Mouse (Mus musculus): ENCODE data around the gene Ptbp1.

Gene Ptbp1

DNA sequence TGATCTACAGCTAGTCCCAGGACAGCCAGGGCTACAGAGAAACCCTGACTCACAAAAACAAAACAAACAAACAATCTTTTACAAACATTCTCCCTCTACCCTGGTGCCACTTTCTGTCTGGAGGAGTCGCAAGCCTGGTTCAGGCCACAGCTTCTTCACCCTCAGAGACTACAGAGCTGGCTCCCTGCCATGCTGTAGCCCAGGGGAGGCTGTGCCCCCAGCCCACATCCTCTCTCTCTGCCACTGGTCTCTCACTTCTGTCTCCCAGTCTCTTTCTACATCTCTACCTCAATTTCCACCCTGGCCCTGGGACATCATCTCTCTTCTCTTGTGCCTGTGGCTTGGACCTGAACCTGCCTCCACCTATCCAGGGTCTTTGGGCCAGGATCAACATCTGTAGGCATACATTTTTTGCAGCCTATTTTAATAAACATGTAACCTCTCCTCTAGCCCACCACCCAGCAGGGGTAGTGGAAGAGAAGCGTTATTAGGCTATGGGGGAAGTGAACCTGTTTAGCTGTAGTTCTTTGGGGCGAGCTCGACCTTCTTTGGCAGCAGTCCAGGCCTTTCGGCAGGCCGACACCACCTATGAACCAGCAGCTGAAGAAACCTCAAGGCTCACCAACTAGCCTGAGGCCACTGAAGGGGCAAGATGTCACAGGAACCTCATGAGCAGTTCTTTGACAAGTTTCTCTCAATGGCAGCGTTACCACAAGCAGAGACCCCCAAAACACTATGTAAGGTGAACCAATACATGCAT lies 22.0 kb upstream of the Ptbp1 start:
- intact Hi-C loops (cut with DNase I), result loop anchor here (5.0 kb wide), 3 partner anchors 35 to 125 kb away; no protein-coding TSS in a partner anchor

GRCm38 (mm10) chr10:79832786-79833181 lies 21.4 kb upstream of the Ptbp1 start:
- intact Hi-C loops (cut with DNase I), result loop anchor here (5.0 kb wide), 3 partner anchors 35 to 125 kb away; no protein-coding TSS in a partner anchor

GRCm38 (mm10) chr10:79834769-79835398 lies 19.3 kb upstream of the Ptbp1 start:
- intact Hi-C loops (cut with DNase I), result loop anchor here (1.0 to 5.0 kb wide), 4 partner anchors 32 to 122 kb away; no protein-coding TSS in a partner anchor

DNA sequence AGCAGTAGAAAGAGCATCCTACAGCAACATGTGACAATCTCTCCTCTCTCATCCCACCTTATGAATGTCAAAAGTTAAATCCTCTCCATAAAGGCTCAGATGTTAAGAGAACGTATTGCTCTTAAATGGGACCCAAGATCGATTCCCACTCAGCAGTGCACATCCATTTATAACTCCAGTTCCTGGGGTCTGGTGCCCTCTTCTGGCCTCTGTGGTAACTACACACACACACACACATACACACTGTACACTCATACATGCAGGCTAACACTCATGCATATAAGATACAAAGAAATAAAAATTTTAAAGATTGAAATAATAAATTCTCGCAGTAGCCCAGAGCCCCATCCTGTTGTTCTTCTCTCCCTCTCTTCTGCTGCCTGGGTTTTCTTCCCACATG lies 17.3 kb upstream of the Ptbp1 start:
- intact Hi-C loops (cut with DNase I), result no loop called here

DNA sequence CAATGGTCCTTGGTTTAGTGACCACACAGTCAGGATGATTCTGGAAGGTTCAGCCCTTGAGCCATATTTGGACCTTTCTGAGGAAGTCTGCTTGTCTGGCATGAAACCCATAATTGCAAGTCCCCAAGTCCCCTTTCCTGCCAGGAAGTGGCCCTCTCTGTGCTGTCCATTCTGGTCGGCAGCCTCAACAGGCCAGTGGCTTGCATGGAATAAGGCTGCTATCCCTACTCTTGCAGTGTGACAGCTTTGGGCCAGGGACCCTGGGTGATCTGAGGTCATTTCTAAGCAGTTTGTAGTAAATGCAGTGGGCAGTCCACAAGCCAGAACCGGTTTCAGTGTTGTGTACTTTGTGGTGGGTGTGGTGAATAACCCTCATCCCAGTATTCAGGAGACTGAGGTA lies 16.1 kb upstream of the Ptbp1 start:
- intact Hi-C loops (cut with DNase I), result no loop called here

GRCm38 (mm10) chr10:79840091-79840490 lies 14.1 kb upstream of the Ptbp1 start:
- intact Hi-C loops (cut with DNase I), result no loop called here

DNA sequence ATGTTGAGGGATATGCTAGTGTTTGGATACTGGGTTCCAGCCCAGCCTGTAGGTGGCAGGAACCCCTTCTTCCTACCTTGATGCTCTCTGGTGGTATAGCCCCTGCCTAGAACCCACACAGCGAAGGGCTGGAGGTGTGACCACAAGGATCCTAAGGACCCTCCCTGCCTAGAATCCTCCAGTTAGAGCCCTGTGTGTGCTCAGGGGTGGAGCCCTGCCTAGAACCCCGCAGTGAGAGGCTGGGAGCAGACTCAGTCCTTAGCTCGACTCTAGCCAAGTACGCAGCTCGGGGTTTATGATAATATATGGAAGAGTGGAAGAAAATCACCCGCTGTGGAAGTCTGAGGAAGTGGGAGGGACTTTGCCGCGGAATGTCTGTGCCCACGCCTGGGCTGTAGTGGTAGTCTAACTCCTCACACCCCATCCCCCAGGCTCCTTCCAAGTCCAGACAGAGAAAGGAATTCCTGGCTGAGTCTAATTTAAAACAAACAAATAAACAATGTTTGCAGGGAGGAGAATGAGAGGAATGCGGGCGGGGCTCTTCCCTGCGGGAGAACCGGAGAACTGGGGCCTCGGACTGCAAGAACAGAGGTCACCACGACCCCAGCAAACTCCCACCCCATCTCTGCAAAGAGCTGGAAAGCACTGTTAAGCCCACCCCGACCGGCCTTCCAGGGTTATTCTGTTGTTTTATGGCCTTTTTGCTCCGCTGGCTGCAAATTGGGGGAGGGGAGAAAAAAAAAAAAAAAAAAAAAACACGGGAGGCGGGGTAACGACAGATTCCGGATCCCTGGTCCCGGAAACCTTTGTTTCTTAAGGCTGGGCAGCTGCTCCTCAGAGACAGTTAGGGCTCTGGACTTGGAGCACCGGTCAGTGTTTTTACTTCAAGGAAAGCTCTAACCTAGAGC lies 13.3 kb upstream of the Ptbp1 start:
- intact Hi-C loops (cut with DNase I), result no loop called here

DNA sequence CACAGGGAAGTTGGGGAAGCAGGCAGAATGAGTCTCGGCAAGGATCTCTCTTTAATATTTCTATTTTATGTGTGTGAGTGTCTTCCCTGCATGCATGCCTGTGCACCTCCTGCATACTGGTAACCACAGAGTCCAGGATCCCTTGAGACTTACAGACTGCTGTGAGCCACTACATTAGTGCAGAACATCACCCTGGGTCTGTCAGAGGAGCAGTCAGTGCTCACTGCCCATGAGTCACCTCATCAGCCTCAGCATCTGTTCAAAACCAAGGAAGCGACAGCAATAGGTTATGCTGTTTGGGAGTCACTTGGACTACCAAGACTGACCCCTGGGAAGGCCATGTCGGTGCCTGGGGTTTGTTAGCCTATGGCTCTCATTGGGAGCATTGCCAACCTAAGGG lies 11.9 kb upstream of the Ptbp1 start:
- intact Hi-C loops (cut with DNase I), result no loop called here

DNA sequence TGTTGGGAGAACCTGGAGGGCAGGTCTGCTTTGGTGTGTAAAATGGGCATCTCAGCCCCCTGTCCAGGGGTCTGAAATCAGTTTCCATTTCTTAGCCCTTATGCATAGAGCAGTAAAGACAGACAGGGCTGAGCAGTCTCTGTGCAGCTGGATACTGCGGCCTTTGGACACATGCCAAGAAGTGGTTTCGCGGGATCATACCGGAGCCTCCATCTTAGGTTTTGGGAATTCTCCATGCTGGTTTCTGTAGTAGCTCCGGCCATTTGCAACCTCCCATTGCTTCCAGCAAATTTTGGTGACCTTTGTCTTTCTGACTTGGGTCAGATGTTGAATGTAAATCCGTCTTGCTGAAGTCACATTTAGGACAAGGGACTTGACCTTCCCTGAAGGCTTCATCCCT lies 10.8 kb upstream of the Ptbp1 start:
- intact Hi-C loops (cut with DNase I), result no loop called here

- intact Hi-C loops (cut with DNase I), result no loop called here
These were observed 7.7 kb upstream of the Ptbp1 start for GRCm38 (mm10) chr10:79846553-79846952.

- intact Hi-C loops (cut with DNase I), result no loop called here
These were observed 4.1 kb upstream of the Ptbp1 start for GRCm38 (mm10) chr10:79849941-79850628.

- intact Hi-C loops (cut with DNase I), result no loop called here
These were observed 2.6 kb upstream of the Ptbp1 start for GRCm38 (mm10) chr10:79851653-79852052.

DNA sequence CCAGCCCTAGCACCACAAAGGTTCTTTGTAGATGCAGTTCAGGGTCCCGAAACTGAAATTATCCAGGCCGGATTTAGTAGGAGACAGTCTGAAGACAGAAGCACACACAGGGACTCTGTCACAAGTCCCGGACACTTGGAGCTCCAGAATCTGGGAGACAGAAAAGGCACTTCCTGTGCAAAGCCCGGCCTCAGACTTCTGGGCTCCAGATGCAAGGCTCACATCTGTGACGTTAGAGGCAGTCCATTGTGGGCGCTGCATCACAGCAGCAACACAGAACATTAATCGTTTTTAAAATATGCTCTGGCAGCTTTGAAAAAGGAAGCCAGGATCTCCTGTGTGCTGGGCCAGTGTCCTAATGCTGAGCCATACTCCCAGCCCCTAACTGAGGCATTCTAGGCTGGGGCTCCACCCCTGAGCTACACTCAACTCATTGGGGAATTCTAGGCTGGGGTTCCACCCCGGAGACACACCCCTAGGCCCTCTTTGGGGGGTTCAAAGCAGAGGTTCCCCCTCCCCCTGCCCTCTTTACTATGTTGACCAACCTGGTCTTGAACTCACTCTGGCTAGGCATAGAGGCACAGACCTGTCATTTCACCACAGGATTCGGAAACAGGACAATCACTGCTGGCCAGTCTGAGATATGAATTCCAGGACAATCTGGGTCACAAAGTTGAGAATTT lies 2.0 kb upstream of the Ptbp1 start:
- intact Hi-C loops (cut with DNase I), result no loop called here

DNA sequence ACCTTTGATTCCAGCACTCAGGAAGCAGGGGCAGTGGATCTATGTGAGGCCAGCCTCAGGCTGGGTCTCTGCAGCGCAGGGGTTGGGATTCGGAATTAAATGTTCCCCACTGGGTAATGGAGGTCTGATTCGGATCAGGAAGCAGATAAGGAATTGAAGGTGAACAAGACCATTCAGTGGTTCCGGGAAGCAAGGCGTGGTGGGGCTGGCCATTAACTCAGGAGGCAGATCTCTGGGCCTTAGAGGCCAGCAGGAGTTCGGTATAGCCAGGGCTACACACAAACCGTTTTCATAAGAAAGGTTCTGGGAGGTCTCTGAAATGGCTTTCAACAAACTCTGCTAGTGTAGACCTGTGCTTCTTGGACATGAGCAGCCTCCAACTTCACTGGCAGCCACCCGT lies 1.4 kb upstream of the Ptbp1 start:
- intact Hi-C loops (cut with DNase I), result no loop called here

DNA sequence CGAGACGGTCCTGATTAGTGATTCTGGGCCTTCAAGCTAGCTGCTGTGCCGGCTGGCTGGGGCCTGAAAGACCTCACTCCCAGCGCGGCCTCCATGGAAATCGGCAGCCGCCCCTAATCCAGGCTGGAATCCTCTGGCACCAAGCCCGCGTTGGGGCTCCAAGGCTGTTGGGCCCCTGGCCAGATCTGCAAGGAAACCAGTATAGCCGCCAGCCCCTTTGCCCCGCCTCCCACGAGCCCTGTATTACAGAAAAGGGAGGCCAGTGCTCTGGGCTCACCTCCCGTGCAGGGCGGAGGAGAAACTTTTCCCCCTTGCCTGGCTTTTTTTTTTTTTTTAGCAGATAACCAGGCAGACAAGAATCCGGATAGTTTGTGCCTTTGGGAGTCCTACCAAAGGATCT lies 835 bp upstream of the Ptbp1 start:
- intact Hi-C loops (cut with DNase I), result no loop called here

DNA sequence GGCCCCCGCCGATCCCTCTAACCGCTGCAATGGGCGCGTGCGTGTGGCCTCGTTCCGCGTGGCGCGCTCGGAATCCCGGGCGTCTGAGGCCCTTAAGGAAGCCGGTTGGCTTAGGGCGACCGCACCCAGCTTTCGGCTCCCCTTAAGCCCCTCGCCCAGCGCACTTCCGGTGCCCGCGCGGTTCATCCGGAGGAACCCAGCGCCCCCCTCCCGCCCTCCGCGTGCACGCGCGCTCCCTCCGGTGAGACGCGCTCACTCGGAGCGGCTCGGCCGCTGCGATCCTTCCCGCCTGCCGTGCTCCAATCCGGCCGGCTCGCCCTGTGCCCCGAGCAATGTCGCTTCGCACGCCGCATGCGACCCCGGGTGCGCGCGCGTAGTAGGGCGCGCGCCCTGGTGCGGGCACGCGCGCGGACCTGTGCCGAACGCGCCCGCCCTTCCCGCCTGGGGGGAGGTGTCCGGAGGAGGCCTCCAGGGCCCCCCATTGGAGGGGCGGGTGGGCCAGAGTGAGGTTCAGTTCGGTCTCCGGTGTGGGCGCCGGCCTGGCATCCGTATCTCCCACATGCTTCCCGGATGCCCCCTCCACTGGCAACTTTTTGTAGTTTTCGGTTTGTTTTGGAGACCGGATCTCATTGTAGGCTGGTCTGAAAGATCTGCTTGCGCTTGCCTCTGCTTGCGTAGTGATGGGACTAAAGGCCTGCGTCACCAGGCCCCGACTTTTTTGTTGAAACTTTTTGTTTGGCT lies 744 bp downstream of the Ptbp1 start:
- intact Hi-C loops (cut with DNase I), result no loop called here

DNA sequence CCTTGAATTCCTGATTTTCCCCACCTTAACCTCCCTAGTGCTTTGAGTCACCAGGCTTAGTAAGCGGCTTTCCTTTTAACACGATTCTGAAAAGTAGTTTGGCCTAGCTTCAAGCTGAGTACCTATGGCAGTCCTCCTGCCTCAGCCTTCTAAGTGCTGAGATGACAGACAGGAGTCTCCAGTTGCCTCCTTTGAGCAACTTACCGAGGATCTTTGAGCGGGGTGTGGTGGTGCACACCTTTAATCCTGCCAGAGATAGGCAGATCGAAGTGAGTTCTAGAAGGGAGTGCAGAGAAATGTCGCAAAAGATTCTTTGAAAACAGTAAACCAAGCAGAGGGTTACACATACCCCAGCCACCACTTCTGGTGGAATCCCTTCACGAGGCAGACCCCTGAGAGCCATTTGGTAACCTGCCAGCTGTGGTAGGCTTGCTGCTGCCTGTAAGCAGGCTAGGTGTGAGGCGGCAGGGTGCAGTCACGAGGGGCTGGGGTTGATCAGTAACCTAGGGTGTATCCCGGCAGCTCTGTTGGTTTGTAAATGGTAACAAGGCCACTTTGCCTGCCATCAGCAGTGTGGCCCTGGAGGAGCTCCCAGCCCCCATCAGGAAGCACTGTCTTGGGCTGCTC lies 1.4 kb downstream of the Ptbp1 start:
- intact Hi-C loops (cut with DNase I), result no loop called here

- intact Hi-C loops (cut with DNase I), result no loop called here
These were observed 2.1 kb downstream of the Ptbp1 start for GRCm38 (mm10) chr10:79856280-79856679.

- intact Hi-C loops (cut with DNase I), result no loop called here
These were observed 2.7 kb downstream of the Ptbp1 start for GRCm38 (mm10) chr10:79856704-79857451.
